Comparison of ENCODE assay signal across 14 mouse cellular contexts in genomic region chr12:73183896-73184295, GRCm38 (mm10).
"Had no signal": no experiment of that assay in that cellular context is flagged by ENCODE, and none has a peak within 500 bp of the region (broad histone marks: within the 10 kb centered on the region; RNA-seq: fewer than 3 reads in every experiment).

No protein-coding gene starts in this region.

- H3K27me3 ChIP-seq: liver, embryonic 13.5 days had no signal

- H3K27ac ChIP-seq: kidney, postnatal 0 days; liver, embryonic 13.5 days; stomach, postnatal 0 days had no signal

- DNase-seq: kidney, adult 2 months; kidney, postnatal 36 days; left cerebral cortex, postnatal 4 days; liver, embryonic 13.5 days; lung, adult 2 months; lung, postnatal 14 days; lung, postnatal 4 days; midbrain, embryonic 14.5 days; thymus, adult 2 months; thymus, postnatal 14 days; thymus, postnatal 4 days had no signal

- H3K9me3 ChIP-seq: liver, embryonic 13.5 days had no signal

- H3K9ac ChIP-seq: liver, embryonic 13.5 days had no signal

- H3K4me3 ChIP-seq: liver, embryonic 13.5 days had no signal

- H3K4me1 ChIP-seq: liver, embryonic 13.5 days had no signal

- H3K4me2 ChIP-seq: liver, embryonic 13.5 days; midbrain, embryonic 11.5 days had no signal
